Mouse (Mus musculus) mammary gland, adult 2 months (tissue): ENCODE results near the gene Xkrx. TPM values are rescaled to one million over a fixed set of nuclear protein-coding genes. Genes with fewer than 3 reads are reported as not detected.

ENCODE experiments used
- polyA plus RNA-seq: library from polyadenylated mRNA; depleted of rRNA; stranded (reverse); fragments of >200 nt; gene quantifications from 2 replicates; pipeline ENCODE4 v1.2.3, GENCODE M21; 2012; ENCODE audit warnings: low replicate concordance; rRNA removed

The Xkrx gene
- 3.9 and 5.2 TPM in 2 replicates for polyA plus RNA-seq

DNA sequence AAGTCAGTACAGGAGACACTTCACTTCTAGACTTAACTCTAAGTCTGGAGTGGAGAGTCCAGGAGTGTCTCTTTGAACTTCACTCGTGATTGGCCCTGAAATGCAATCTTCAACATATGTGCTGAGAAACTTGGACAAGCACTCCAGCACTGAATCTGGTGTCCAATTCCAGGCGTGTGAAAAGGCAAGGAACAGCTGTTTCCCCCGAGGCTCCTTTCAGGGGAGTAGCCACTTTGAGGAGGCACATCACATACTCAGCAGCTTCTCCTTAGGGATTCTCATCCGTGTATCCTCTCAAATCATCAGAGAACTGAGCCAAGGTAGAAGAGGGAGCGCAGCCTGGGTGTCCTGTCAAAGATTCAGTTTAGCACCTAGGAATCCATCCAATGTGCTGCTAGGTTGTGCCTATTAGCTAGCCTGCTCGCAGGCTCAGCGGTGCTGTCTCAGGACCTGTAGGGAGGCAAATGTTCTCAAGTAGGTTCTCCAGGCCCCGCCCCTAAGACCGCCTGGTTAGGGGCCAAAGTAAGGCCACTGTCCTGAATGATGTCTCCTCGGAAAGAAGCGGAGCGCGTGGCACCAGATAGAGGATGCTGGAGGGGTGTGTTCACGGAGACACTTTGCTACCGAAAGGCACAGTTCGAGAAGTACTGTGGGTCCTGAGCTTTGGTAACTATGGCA, at the start of gene Xkrx:
Gene Xkrx (minus strand): TSS at position 34 of the 678 bp plus-strand sequence.

DNA sequence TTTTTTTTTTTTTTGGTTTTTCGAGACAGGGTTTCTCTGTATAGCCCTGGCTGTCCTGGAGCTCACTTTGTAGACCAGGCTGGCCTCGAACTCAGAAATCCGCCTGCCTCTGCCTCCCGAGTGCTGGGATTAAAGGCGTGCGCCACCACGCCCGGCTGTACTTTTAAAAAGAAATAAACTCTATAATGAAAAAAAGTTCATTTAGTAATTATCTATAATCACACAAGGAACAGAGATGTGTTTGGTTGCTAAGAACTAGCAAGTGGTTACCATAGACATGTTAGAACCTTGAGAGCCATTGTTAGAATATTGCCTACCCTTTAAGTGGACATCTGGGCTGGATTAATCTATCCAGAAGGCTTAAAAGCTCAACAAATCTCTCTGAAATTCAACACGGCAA, 25.3 kb upstream of the Xkrx start, which contains the start of gene Arl13a:
Gene Arl13a (plus strand): TSS at position 301 of the 400 bp plus-strand sequence.

Other genes with a start within 250 kb of the Xkrx start
- gene Sytl4, start 180.3 kb downstream of the Xkrx start, polyA plus RNA-seq: 0.55 and 1.3 TPM in 2 replicates
- gene Cstf2, start 102.9 kb downstream of the Xkrx start, polyA plus RNA-seq: 9.7 and 14.6 TPM in 2 replicates
- not detected in 2 replicates for gene Arl13a, start 25.4 kb upstream of the Xkrx start, polyA plus RNA-seq
- gene Nox1, start 59.9 kb upstream of the Xkrx start, polyA plus RNA-seq: 0.11 TPM in 1 of 2 replicates, not detected in the other
- gene Trmt2b, start 114.9 kb upstream of the Xkrx start, polyA plus RNA-seq: 5.6 and 14.2 TPM in 2 replicates
- 0.39 and 0.63 TPM in 2 replicates for gene Tmem35a, start 133.1 kb upstream of the Xkrx start, polyA plus RNA-seq
- 0.17 and 0.42 TPM in 2 replicates for gene Cenpi, start 146.0 kb upstream of the Xkrx start, polyA plus RNA-seq
- gene Drp2, start 242.5 kb upstream of the Xkrx start, polyA plus RNA-seq: 3.5 and 9.2 TPM in 2 replicates